Mouse (Mus musculus): Measurements from ENCODE around the gene Gm10944. TPM values are rescaled to one million over a fixed set of nuclear protein-coding genes. Genes with fewer than 3 reads are reported as not detected.

Gm10944 gene
- total RNA-seq (2021), result not detected
- long read RNA-seq, experiment 1, result 0 reads
- long read RNA-seq, experiment 2, result 0 reads

GRCm38 (mm10) chr10:10681048-10681447, at the start of gene Gm10944:
Gene Gm10944 (plus strand): TSS chr10:10681348.
- no peak for DNase-seq (ENCODE audit: low spot score)

- DNase-seq (ENCODE audit: low spot score), result no peak
Observed at GRCm38 (mm10) chr10:10655991-10656390, 25.2 kb upstream of the Gm10944 start.

GRCm38 (mm10) chr10:10656621-10657020, 24.5 kb upstream of the Gm10944 start:
- DNase-seq (ENCODE audit: low spot score), result no peak

GRCm38 (mm10) chr10:10659161-10659560, 22.0 kb upstream of the Gm10944 start:
- no peak for DNase-seq (ENCODE audit: low spot score)

- DNase-seq (ENCODE audit: low spot score), result no peak
Observed at GRCm38 (mm10) chr10:10659976-10660375, 21.2 kb upstream of the Gm10944 start.

- no peak for DNase-seq (ENCODE audit: low spot score)
Observed at GRCm38 (mm10) chr10:10688907-10689667, 7.9 kb downstream of the Gm10944 start.

GRCm38 (mm10) chr10:10689668-10690223, 8.6 kb downstream of the Gm10944 start:
- no peak for DNase-seq (ENCODE audit: low spot score)

- DNase-seq (ENCODE audit: low spot score), result no peak
Observed at GRCm38 (mm10) chr10:10697497-10697896, 16.3 kb downstream of the Gm10944 start.

- no peak for DNase-seq (ENCODE audit: low spot score)
Observed at GRCm38 (mm10) chr10:10700903-10701302, 19.8 kb downstream of the Gm10944 start.

- no peak for DNase-seq (ENCODE audit: low spot score)
Observed at GRCm38 (mm10) chr10:10701326-10701725, 20.2 kb downstream of the Gm10944 start.

- DNase-seq (ENCODE audit: low spot score), result no peak
Observed at GRCm38 (mm10) chr10:10708031-10708430, 26.9 kb downstream of the Gm10944 start.

GRCm38 (mm10) chr10:10710359-10710758, 29.2 kb downstream of the Gm10944 start:
- no peak for DNase-seq (ENCODE audit: low spot score)

GRCm38 (mm10) chr10:10710837-10711236, 29.7 kb downstream of the Gm10944 start:
- no peak for DNase-seq (ENCODE audit: low spot score)

GRCm38 (mm10) chr10:10726501-10726900, 45.4 kb downstream of the Gm10944 start:
- DNase-seq (ENCODE audit: low spot score), result no peak

Other genes with a start within 250 kb of the Gm10944 start
- gene Adgb, start 209.0 kb upstream of the Gm10944 start, total RNA-seq (2021), result under 1 TPM in 1 of 2 experiments, not detected in 1; 0.05 TPM
- 1 to 10 TPM in 1 of 2 experiments, under 1 TPM in 1; 0.57 to 1.6 TPM for gene Rab32, start 123.1 kb upstream of the Gm10944 start, total RNA-seq (2021)